Mouse (Mus musculus) myocyte (in vitro differentiated cells): Measurements from ENCODE around the gene Wdpcp.

Experiments used
- MAX ChIP-seq: IDR thresholded peaks from one replicate; pipeline ENCODE4 v1.6.1; 2011; ENCODE audit warnings: low read depth, mild to moderate bottlenecking, control low read depth
- MYOD1 ChIP-seq, 3 experiments: IDR thresholded peaks; one replicate each; pipeline ENCODE4 v1.6.1; 2011; ENCODE audit warnings: control low read depth in 2 of 3, low read depth in 2 of 3, mild to moderate bottlenecking in 2 of 3, moderate library complexity in 1 of 3; ENCODE audit not compliant: insufficient read length in 2 of 3, control insufficient read depth in 1 of 3
- POLR2A ChIP-seq: IDR thresholded peaks from one replicate; pipeline ENCODE4 v1.6.1; 2011; ENCODE audit warnings: low read depth, mild to moderate bottlenecking, control low read depth, moderate library complexity; ENCODE audit not compliant: insufficient read length

DNA sequence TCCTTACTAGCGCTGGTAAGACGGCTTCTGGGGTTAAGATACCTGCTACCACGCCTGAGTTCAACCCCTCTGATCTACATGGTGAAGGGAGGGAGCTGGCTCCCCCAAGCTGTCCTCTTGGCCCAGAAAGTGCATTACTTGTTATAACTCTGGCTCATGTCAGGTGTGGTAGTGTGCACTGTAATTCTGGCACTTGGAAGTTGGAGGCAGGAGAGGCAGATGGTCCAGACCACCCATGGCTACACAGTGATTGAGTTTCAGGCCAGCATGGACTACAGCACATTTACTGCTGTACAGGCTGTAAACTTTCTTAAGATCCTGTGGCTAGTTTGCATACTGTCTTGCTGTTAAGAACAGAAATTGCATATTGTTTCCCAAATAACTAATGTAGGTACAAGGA, 322.7 kb downstream of the Wdpcp start:
- TF ChIP-seq POLR2A (no peak), MAX (no peak), MYOD1 (IDR thresholded peaks at IDR 0.05; ENCODE audit: control insufficient read depth in 1 of 3, insufficient read length in 2 of 3, low read depth in 2 of 3) (no peak)
